Mouse (Mus musculus) liver, adult 2 months (tissue): ENCODE results near the gene Skint8. TPM values are rescaled to one million over a fixed set of nuclear protein-coding genes. Genes with fewer than 3 reads are reported as not detected.
"Not testable (repeated sequence)": the region's sequence is repeated elsewhere in the genome, so short reads cannot be mapped to it uniquely, and the experiment has no call there.

Experiments used
- DNase-seq: peaks from one replicate; pipeline ENCODE4 v3.0.0-alpha.2; 2011; ENCODE audit warnings: low read depth, low spot score; ENCODE audit errors: extremely low read depth
- H3K27ac ChIP-seq: fragments of 200-500 bp; replicated peaks from 2 replicates; pipeline ENCODE4 v1.5.1; 2012; ENCODE audit warnings: low read depth, mild to moderate bottlenecking, control low read depth, inconsistent platforms, low read length; ENCODE audit not compliant: insufficient read depth
- H3K27me3 ChIP-seq: fragments of 200-500 bp; 2 replicates; pipeline ENCODE4 v1.6.1; 2012; ENCODE audit warnings: mild to moderate bottlenecking, moderate library complexity, low read length, inconsistent platforms; ENCODE audit not compliant: control insufficient read depth, insufficient read depth
- H3K36me3 ChIP-seq: fragments of 200-500 bp; 2 replicates; pipeline ENCODE4 v1.6.1; 2012; ENCODE audit warnings: low read length, inconsistent platforms; ENCODE audit not compliant: control insufficient read depth, insufficient read depth
- H3K4me1 ChIP-seq: fragments of 200-500 bp; 2 replicates; pipeline ENCODE4 v1.6.1; 2011; ENCODE audit warnings: low read length; ENCODE audit not compliant: control insufficient read depth, insufficient read depth
- H3K4me3 ChIP-seq: fragments of 200-500 bp; 2 replicates; pipeline ENCODE4 v1.5.1; 2011; ENCODE audit warnings: low read depth, mild to moderate bottlenecking, control low read depth, low read length, moderate library complexity; ENCODE audit not compliant: insufficient read depth
- H3K79me2 ChIP-seq: fragments of 200-500 bp; 2 replicates; pipeline ENCODE4 v1.6.1; 2012; ENCODE audit warnings: inconsistent platforms, mild to moderate bottlenecking, low read length, moderate library complexity; ENCODE audit not compliant: control insufficient read depth, insufficient read depth
- H3K9ac ChIP-seq: fragments of 200-500 bp; 2 replicates; pipeline ENCODE4 v1.6.1; 2012; ENCODE audit warnings: low read depth, mild to moderate bottlenecking, control low read depth, inconsistent platforms, low read length
- CTCF ChIP-seq: fragments of 200-500 bp; IDR thresholded peaks from 2 replicates; pipeline ENCODE4 v1.5.1; 2011; ENCODE audit warnings: low read depth, low read length, control low read depth
- POLR2A ChIP-seq: fragments of 200-500 bp; IDR thresholded peaks from 2 replicates; pipeline ENCODE4 v1.6.1; 2011; ENCODE audit warnings: low read length, control low read depth; ENCODE audit not compliant: insufficient read depth; ENCODE audit errors: extremely low read depth
- WGBS: fragments of 180-500 bp; shearing (Covaris S2); methylation state at CpG from one replicate; pipeline ENCODE4 v1.1.7; 2018; 5-methylcytosine and 5-hydroxymethylcytosine counted together
- polyA plus RNA-seq: library from polyadenylated mRNA; depleted of rRNA; stranded (reverse); fragments of >200 nt; gene quantifications from 2 replicates; pipeline ENCODE4 v1.2.3, GENCODE M21; 2012; rRNA removed
- total RNA-seq: library from RNA; depleted of rRNA; stranded (reverse); fragments of >200 nt; gene quantifications from 2 replicates; pipeline ENCODE4 v1.2.3, GENCODE M21; 2014; rRNA removed

Gene Skint8
- total and polyA plus RNA-seq, 2 experiments, result not detected

- no peak overlapping the region for H3K27ac ChIP-seq
- TF ChIP-seq POLR2A (no peak), CTCF (no peak)
- no peaks in the 10 kb centered on the region for H3K36me3 ChIP-seq
- no peak overlapping the region for H3K4me3 ChIP-seq
- no peaks in the 10 kb centered on the region for H3K79me2 ChIP-seq
- DNase-seq, result peak; percentile 1
- H3K27me3 ChIP-seq, result no peaks in the 10 kb centered on the region
- WGBS, result 9% methylated on average over 1 of the region's 1 CpGs
- no peaks in the 10 kb centered on the region for H3K4me1 ChIP-seq
- H3K9ac ChIP-seq, result no peak overlapping the region
These were observed 42.1 kb downstream of the Skint8 start for GRCm38 (mm10) chr4:111961309-111961708.

- 53% methylated on average over 1 of the region's 1 CpGs for WGBS
- not testable (repeated sequence) for H3K27ac ChIP-seq, H3K27me3 ChIP-seq, H3K4me1 ChIP-seq, H3K79me2 ChIP-seq, H3K9ac ChIP-seq, DNase-seq, H3K36me3 ChIP-seq, H3K4me3 ChIP-seq
These were observed 44.0 kb downstream of the Skint8 start for GRCm38 (mm10) chr4:111963241-111963640.

- DNase-seq, result no peak
- Histone ChIP-seq H3K4me3 (no peak overlapping the region), H3K27me3 (no peaks in the 10 kb centered on the region), H3K79me2 (no peaks in the 10 kb centered on the region), H3K4me1 (no peaks in the 10 kb centered on the region), H3K36me3 (no peaks in the 10 kb centered on the region), H3K27ac (no peak overlapping the region), H3K9ac (no peak overlapping the region)
- TF ChIP-seq POLR2A (no peak), CTCF (no peak)
- WGBS, result 72% methylated on average over 3 of the region's 3 CpGs
These were observed 44.5 kb downstream of the Skint8 start for GRCm38 (mm10) chr4:111963669-111964068.

- Histone ChIP-seq H3K9ac (no peak within 1 kb of the TSS), H3K27me3 (no peaks in the 10 kb centered on the region), H3K4me1 (no peaks in the 10 kb centered on the region), H3K4me3 (no peak within 1 kb of the TSS), H3K27ac (no peak within 1 kb of the TSS), H3K79me2 (no peaks in the 10 kb centered on the region), H3K36me3 (no peaks in the 10 kb centered on the region)
- TF ChIP-seq CTCF (no peak), POLR2A (no peak)
- 98% methylated on average over 1 of the region's 1 CpGs for WGBS
- DNase-seq, result no peak
These were observed 53.4 kb downstream of the Skint8 start, which contains the start of gene Skint7 for GRCm38 (mm10) chr4:111972623-111973022. Gene Skint7, plus strand, starts transcription at chr4:111972923.

Other genes starting within 250 kb of the Skint8 start
- gene Spata6, start 199.4 kb upstream of the Skint8 start, total RNA-seq, result 2.5 and 3.6 TPM in 2 replicates
- gene Spata6, start 199.4 kb upstream of the Skint8 start, polyA plus RNA-seq, result 0.88 and 1.8 TPM in 2 replicates
- gene Slc5a9, start 16.5 kb upstream of the Skint8 start, total RNA-seq, result not detected in 2 replicates
- gene Slc5a9, start 16.5 kb upstream of the Skint8 start, polyA plus RNA-seq, result not detected in 2 replicates
- gene Skint7, start 53.5 kb downstream of the Skint8 start, total RNA-seq, result not detected in 2 replicates
- not detected in 2 replicates for gene Skint7, start 53.5 kb downstream of the Skint8 start, polyA plus RNA-seq
- gene Skint1, start 86.9 kb downstream of the Skint8 start, total RNA-seq, result not detected in 2 replicates
- gene Skint1, start 86.9 kb downstream of the Skint8 start, polyA plus RNA-seq, result not detected in 2 replicates
- not detected in 2 replicates for gene Skint4, start 152.6 kb downstream of the Skint8 start, total RNA-seq
- gene Skint4, start 152.6 kb downstream of the Skint8 start, polyA plus RNA-seq, result not detected in 2 replicates